Mouse (Mus musculus): Measurements from ENCODE around the gene Rnf40.

GRCm38 (mm10) chr7:127611561-127611960 is 23.0 kb downstream of the Rnf40 start:
- TF ChIP-seq CTCF (IDR thresholded peaks at IDR 0.05; ENCODE audit: control insufficient read depth, insufficient read depth, low read length) (no peak), POLR2A (IDR thresholded peaks at IDR 0.05; ENCODE audit: borderline replicate concordance, control insufficient read depth, low read depth, low read length) (no peak)
